Mouse (Mus musculus) intestine, embryonic 16.5 days (tissue): ENCODE results near the gene Kcnmb2. TPM values are rescaled to one million over a fixed set of nuclear protein-coding genes. Genes with fewer than 3 reads are reported as not detected.

ENCODE experiments used
- ATAC-seq: fragments of 200-750 bp; cut with Nextera tagmentation; 2 replicates; pipeline ENCODE4 v1.8.0; 2017; ENCODE audit warnings: moderate TSS enrichment, moderate library complexity
- H3K27ac ChIP-seq: fragments of 300-500 bp; sonication (generic); 2 replicates; pipeline ENCODE4 v1.5.1; 2014; ENCODE audit warnings: mild to moderate bottlenecking, low read length
- H3K27me3 ChIP-seq: fragments of 300-500 bp; sonication (generic); replicated peaks from 2 replicates; pipeline ENCODE4 v1.6.1; 2014; ENCODE audit warnings: low read length, control low read depth, mixed read lengths; ENCODE audit not compliant: control insufficient read depth, insufficient read depth
- H3K36me3 ChIP-seq: fragments of 300-500 bp; sonication (generic); 2 replicates; pipeline ENCODE4 v1.6.1; 2014; ENCODE audit warnings: low read length, control low read depth; ENCODE audit not compliant: control insufficient read depth, insufficient read depth
- H3K4me1 ChIP-seq: fragments of 300-500 bp; sonication (generic); 2 replicates; pipeline ENCODE4 v1.6.1; 2014; ENCODE audit warnings: low read length, control low read depth, mixed read lengths; ENCODE audit not compliant: control insufficient read depth, insufficient read depth
- H3K4me2 ChIP-seq: fragments of 300-500 bp; sonication (generic); 2 replicates; pipeline ENCODE4 v1.6.1; 2014; ENCODE audit warnings: low read depth, low read length, control low read depth
- H3K4me3 ChIP-seq: fragments of 300-500 bp; sonication (generic); 2 replicates; pipeline ENCODE4 v1.5.1; 2014; ENCODE audit warnings: mild to moderate bottlenecking, low read length
- H3K9ac ChIP-seq: fragments of 300-500 bp; sonication (generic); 2 replicates; pipeline ENCODE4 v1.6.1; 2014; ENCODE audit warnings: low read depth, low read length
- H3K9me3 ChIP-seq: fragments of 300-500 bp; sonication (generic); 2 replicates; pipeline ENCODE4 v1.6.1; 2016; ENCODE audit warnings: low read length, control low read depth; ENCODE audit not compliant: control insufficient read depth
- whole genome bisulfite sequencing: fragments of 180-500 bp; shearing (Covaris S2); extraction: QIAGEN DNeasy Blood & Tissue Kit; methylation state at CpG from one replicate; pipeline ENCODE4 v1.1.7; 2014; 5-methylcytosine and 5-hydroxymethylcytosine counted together
- polyA plus RNA-seq: library from polyadenylated mRNA; unstranded; fragments of >200 nt; fragmentation: Nextera tagmentation; extraction: Ambion mirVana; gene quantifications from 2 replicates; pipeline ENCODE4 v1.2.1, GENCODE M21; 2015

Kcnmb2 gene
- polyA plus RNA-seq, 1 experiment from 2014 or later: 0.88 TPM

GRCm38 (mm10) chr3:31911690-31912089, 9.4 kb downstream of the Kcnmb2 start:
- Histone ChIP-seq H3K27me3 (no peaks in the 10 kb centered on the region), H3K4me1 (no peaks in the 10 kb centered on the region), H3K36me3 (no peaks in the 10 kb centered on the region), H3K9ac (no peak overlapping the region), H3K4me2 (no peak overlapping the region), H3K4me3 (no peak overlapping the region), H3K9me3 (no peaks in the 10 kb centered on the region), H3K27ac (no peak overlapping the region)
- ATAC-seq: no peak
- WGBS: 30% methylated on average over 3 of the region's 3 CpGs

GRCm38 (mm10) chr3:31928544-31928943, 26.2 kb downstream of the Kcnmb2 start:
- H3K4me1 ChIP-seq: no peaks in the 10 kb centered on the region
- no peak overlapping the region for H3K4me3 ChIP-seq
- no peaks in the 10 kb centered on the region for H3K27me3 ChIP-seq
- no peak overlapping the region for H3K27ac ChIP-seq
- WGBS: 93% methylated on average over 1 of the region's 1 CpGs
- no peak for ATAC-seq
- no peaks in the 10 kb centered on the region for H3K36me3 ChIP-seq
- no peak overlapping the region for H3K4me2 ChIP-seq
- H3K9me3 ChIP-seq: no peaks in the 10 kb centered on the region
- H3K9ac ChIP-seq: no peak overlapping the region

GRCm38 (mm10) chr3:31934704-31935103, 32.4 kb downstream of the Kcnmb2 start:
- Histone ChIP-seq H3K9me3 (no peaks in the 10 kb centered on the region), H3K27me3 (no peaks in the 10 kb centered on the region), H3K4me3 (no peak overlapping the region), H3K4me2 (no peak overlapping the region), H3K27ac (no peak overlapping the region), H3K9ac (no peak overlapping the region), H3K4me1 (no peaks in the 10 kb centered on the region), H3K36me3 (no peaks in the 10 kb centered on the region)
- ATAC-seq: no peak
- 81% methylated on average over 1 of the region's 1 CpGs for WGBS

GRCm38 (mm10) chr3:31941478-31941877, 39.2 kb downstream of the Kcnmb2 start:
- Histone ChIP-seq H3K4me1 (no peaks in the 10 kb centered on the region), H3K4me3 (no peak overlapping the region), H3K4me2 (no peak overlapping the region), H3K27me3 (no peaks in the 10 kb centered on the region), H3K36me3 (no peaks in the 10 kb centered on the region), H3K9me3 (no peaks in the 10 kb centered on the region), H3K9ac (no peak overlapping the region), H3K27ac (no peak overlapping the region)
- 15% methylated on average over 6 of the region's 6 CpGs for WGBS
- ATAC-seq: no peak

- ATAC-seq: no peak
- no peaks in the 10 kb centered on the region for H3K27me3 ChIP-seq
- H3K9me3 ChIP-seq: no peaks in the 10 kb centered on the region
- H3K9ac ChIP-seq: no peak overlapping the region
- WGBS: 50% methylated on average over 3 of the region's 3 CpGs
- H3K4me3 ChIP-seq: no peak overlapping the region
- H3K4me2 ChIP-seq: no peak overlapping the region
- no peaks in the 10 kb centered on the region for H3K4me1 ChIP-seq
- no peak overlapping the region for H3K27ac ChIP-seq
- no peaks in the 10 kb centered on the region for H3K36me3 ChIP-seq
Measured at GRCm38 (mm10) chr3:31954213-31954612, 51.9 kb downstream of the Kcnmb2 start.

GRCm38 (mm10) chr3:31955004-31955403, 52.7 kb downstream of the Kcnmb2 start:
- H3K4me3 ChIP-seq: no peak overlapping the region
- no peak overlapping the region for H3K4me2 ChIP-seq
- H3K27me3 ChIP-seq: no peaks in the 10 kb centered on the region
- ATAC-seq: no peak
- WGBS: 78% methylated on average over 2 of the region's 2 CpGs
- H3K9me3 ChIP-seq: no peaks in the 10 kb centered on the region
- H3K27ac ChIP-seq: no peak overlapping the region
- no peaks in the 10 kb centered on the region for H3K36me3 ChIP-seq
- no peaks in the 10 kb centered on the region for H3K4me1 ChIP-seq
- H3K9ac ChIP-seq: no peak overlapping the region

GRCm38 (mm10) chr3:31959821-31960220, 57.5 kb downstream of the Kcnmb2 start:
- Histone ChIP-seq H3K9me3 (no peaks in the 10 kb centered on the region), H3K4me2 (no peak overlapping the region), H3K36me3 (no peaks in the 10 kb centered on the region), H3K27me3 (no peaks in the 10 kb centered on the region), H3K4me1 (no peaks in the 10 kb centered on the region), H3K4me3 (no peak overlapping the region), H3K27ac (no peak overlapping the region), H3K9ac (no peak overlapping the region)
- 71% methylated on average over 5 of the region's 5 CpGs for WGBS
- no peak for ATAC-seq

- Histone ChIP-seq H3K9me3 (no peaks in the 10 kb centered on the region), H3K4me3 (no peak overlapping the region), H3K4me2 (no peak overlapping the region), H3K4me1 (no peaks in the 10 kb centered on the region), H3K36me3 (no peaks in the 10 kb centered on the region), H3K27me3 (no peaks in the 10 kb centered on the region), H3K27ac (no peak overlapping the region), H3K9ac (no peak overlapping the region)
- 71% methylated on average over 3 of the region's 3 CpGs for WGBS
- ATAC-seq: no peak
Measured at GRCm38 (mm10) chr3:31961175-31961574, 58.9 kb downstream of the Kcnmb2 start.

GRCm38 (mm10) chr3:31963076-31963475, 60.8 kb downstream of the Kcnmb2 start:
- Histone ChIP-seq H3K4me2 (no peak overlapping the region), H3K27me3 (no peaks in the 10 kb centered on the region), H3K4me3 (no peak overlapping the region), H3K4me1 (no peaks in the 10 kb centered on the region), H3K9me3 (no peaks in the 10 kb centered on the region), H3K9ac (no peak overlapping the region), H3K27ac (no peak overlapping the region), H3K36me3 (no peaks in the 10 kb centered on the region)
- ATAC-seq: no peak
- WGBS: 97% methylated on average over 3 of the region's 3 CpGs

- WGBS: 36% methylated on average over 3 of the region's 3 CpGs
- Histone ChIP-seq H3K27me3 (no peaks in the 10 kb centered on the region), H3K4me3 (no peak overlapping the region), H3K4me2 (no peak overlapping the region), H3K9ac (no peak overlapping the region), H3K36me3 (no peaks in the 10 kb centered on the region), H3K9me3 (no peaks in the 10 kb centered on the region), H3K27ac (no peak overlapping the region), H3K4me1 (no peaks in the 10 kb centered on the region)
- ATAC-seq: no peak
Measured at GRCm38 (mm10) chr3:31979661-31980060, 77.4 kb downstream of the Kcnmb2 start.
